Mouse (Mus musculus): ENCODE data around the gene Adamts9.

The Adamts9 gene

GRCm38 (mm10) chr6:92727351-92727986 lies 215.8 kb downstream of the Adamts9 start:
- no peak for DNase-seq (ENCODE audit: low read depth, low spot score)

GRCm38 (mm10) chr6:92726121-92726520 lies 217.2 kb downstream of the Adamts9 start:
- DNase-seq (ENCODE audit: low read depth, low spot score): no peak

- no peak for DNase-seq (ENCODE audit: low read depth, low spot score)
Measured at GRCm38 (mm10) chr6:92724394-92724793, 218.9 kb downstream of the Adamts9 start.

Data from c-Kit-negative CD71-positive TER-119-positive erythroid progenitor cells, embryonic 14.5 days (primary cell).